Mouse (Mus musculus): ENCODE results near the gene Nebl.
"Not testable (repeated sequence)": the region's sequence is repeated elsewhere in the genome, so short reads cannot be mapped to it uniquely, and the experiment has no call there.

Nebl gene

DNA sequence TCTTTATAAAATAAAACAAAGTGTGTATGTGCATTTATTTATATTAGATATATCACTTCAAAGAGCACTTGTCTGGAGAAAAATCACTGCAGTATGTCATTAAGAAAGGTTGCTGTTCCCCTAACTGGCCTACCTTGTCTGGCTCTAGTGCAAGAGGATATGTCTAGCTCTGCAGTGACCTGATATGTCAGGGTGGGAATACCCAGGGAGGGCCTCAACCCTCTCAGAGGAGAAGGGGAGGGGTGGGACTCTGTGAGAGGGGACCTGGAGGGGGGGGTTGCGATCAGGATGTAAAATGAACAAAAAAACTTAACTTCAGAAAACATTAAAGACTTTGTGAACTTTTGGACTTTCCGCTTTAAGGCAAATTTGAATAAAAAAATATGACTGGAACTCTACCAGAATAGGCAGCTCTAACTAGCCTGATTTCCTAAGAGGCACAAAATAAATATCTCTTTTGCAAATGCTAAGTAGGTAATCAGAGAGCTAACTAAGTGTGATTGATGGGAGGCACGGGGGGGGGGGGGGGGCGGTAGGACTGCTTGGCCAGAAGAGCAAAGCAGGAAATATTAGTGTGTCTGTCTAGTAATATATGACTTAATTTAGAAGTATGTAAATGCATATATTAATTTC is 325.2 kb downstream of the Nebl start:
- no peak for DNase-seq (ENCODE audit: extremely low read depth, low read depth)

DNA sequence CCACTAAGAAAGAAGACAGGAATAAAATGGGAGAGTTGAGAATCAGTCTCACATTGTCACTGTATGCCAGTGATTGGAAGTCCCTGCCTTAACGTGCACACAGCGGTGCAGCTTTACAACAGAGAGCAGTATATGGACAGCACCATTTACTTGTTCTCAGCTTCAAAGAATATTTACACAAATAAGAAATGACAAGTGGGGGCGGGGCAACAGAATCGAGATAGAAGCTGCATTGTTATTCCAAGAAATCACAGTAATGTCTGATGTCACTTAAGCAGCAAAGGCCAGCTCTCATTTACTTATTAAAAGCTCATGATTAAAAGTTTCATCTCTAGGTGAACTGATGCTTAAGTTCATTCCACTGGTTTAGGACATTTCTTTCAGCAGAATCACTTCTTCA is 328.8 kb downstream of the Nebl start:
- DNase-seq (ENCODE audit: extremely low read depth, low read depth) = no peak

DNA sequence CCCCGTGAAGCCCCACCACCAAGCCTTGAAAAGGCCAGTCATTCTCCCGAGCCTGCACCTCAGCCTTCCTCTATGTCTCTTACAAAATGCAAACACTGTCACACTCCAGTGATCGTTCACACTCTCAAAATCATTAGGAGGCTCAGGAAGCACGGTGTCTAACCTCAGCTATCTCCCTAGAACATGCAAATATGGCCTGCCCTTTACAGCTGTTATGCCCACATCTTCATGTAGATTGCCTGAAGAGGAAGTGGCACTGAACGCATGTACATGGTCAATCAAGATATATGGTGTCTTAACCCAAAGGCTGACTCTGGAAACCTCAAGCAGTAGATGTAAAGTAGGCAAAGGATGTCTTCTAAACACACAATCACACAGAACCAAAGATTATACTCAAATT is 335.0 kb downstream of the Nebl start:
- DNase-seq (ENCODE audit: extremely low read depth, low read depth) = no peak

DNA sequence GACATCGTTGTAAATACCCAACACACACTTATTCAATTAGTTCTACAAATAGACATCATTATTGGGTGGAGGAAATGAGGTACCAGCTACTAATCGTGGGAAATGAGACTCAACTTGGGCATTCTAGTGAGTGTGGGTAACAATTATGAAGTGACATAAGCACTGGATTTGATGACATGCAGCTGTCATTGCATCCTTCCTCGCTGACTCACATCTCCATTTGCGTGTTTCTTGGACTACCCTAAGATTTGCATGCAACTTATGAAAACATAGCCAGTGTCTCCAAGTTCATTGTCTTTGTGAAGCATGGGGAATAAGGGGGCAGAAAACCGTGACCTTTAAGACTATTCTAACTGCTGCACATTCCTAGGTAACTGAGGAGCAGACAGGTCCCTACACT is 339.9 kb downstream of the Nebl start:
- no peak for DNase-seq (ENCODE audit: extremely low read depth, low read depth)

DNA sequence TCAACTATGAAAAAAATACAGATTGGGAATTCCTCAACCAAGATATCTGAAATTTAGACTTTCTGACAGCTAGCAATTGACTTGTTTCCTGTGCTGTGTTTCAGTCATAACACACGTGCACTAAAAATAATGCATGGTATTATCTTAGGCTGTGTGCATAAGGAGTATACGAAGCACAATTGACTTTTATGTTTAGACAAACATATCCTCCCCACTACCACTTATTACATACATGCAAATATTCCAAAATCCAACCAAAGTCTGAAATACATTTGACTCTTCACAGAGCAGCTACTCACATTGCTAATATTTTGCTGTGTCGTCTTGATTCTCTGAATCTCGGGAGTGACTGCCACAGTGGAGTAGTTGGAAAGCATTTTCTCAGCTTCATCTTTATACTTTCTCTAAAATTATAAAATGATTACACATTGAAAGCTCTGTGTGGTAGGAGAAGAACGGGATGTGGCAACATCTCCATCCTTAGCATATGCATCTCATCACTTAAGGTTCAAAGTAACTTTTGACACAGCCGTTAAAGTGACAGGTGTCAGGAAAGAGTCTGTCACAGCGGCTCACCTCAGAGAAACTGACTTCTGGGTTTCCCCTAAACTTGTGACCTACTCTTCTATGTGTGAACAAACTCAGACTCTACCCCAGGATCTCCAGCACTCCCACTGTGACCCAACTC is 340.6 kb downstream of the Nebl start:
- no peak for DNase-seq (ENCODE audit: extremely low read depth, low read depth)

DNA sequence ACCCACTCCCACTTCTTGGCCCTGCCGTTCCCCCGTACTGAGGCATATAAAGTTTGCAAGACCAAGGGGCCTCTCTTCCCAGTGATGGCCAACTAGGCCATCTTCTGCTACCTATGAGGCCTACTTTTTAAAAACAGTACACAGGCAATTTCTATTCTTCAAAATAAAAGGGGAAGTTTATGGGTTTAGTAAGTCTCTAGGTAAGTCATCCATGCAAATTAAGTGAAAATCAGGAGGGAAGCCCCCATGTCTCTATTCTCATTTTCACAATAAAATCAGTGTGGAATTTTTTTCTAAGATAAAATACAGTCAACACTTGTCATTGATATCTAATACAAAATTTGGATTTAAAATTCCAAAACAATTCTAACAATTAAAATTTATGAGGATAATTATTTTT is 341.4 kb downstream of the Nebl start:
- DNase-seq (ENCODE audit: extremely low read depth, low read depth) = no peak

DNA sequence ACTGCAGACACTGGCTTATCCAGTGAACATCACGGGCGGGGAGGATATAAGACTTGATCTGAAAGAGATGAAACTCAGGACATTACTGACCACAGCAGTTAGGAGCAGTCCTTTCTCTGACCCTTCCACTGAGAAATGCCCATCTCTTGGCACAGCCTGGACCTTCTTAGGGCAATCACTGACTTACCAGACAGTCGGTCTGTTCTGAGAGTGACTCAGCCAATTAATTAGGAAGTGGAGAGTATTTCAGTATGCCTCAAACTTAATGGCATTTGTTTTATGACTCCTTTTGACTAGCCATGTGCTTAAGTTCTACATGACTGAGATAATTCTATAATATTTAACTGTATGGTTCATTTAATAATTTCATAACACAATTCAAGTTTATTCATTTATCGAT is 341.9 kb downstream of the Nebl start:
- no peak for DNase-seq (ENCODE audit: extremely low read depth, low read depth)

DNA sequence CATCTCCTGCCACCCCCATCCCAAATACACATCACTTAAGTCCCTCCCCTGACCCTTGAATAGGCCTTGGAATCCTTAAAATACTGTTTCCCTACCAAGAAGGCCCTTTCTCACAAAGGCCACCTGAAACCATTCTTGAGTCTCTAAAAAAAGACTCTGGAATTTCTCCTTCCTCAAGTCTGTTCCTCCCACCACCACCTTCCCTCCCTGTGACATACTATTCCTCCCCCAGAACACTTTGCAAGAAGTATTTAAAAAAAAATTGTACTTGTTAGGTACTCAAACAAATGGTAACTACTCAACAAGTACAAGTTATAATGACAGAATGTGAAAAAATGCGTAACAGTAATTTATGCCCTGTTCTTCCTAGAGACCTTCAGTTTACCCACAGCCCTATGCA is 349.0 kb downstream of the Nebl start:
- no peak for DNase-seq (ENCODE audit: extremely low read depth, low read depth)

DNA sequence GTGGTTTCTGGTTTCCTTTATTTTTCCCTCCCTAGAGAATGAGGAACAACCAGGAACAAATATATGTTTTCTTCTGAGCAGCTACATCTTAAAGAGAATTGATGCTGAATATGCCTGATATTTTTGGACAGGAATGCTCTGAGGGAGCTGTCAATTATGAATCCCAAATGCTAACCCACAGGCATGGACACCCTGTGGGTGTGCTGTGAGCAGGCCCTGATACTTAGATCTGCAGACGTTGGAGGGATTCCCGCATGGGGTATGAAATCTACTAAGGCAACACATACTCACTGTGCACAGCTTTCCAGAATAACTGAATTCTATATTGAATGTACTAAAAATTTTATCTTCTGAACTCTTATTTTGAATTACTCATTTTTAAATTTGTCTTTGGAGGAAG is 355.3 kb downstream of the Nebl start:
- no peak for DNase-seq (ENCODE audit: extremely low read depth, low read depth)

DNA sequence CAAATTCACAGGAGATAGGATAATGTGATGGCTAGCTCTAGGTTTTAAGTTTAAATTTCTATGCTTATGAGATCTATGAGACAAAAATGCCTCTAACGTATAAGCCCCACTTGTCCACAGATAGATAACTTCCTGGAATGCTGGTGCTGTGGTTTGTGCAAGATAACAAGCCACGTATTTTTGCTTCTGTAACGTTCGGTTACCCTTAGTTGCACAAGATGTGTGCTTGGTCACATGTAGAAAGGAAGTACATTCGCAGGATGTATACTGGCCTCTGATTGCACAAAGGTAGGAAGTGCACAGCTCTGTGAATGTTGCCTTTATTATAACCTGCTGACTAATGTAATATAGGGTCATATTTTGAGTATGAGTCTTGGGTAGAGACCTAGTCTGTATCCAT is 365.6 kb downstream of the Nebl start:
- peak; percentile 17 for DNase-seq (ENCODE audit: extremely low read depth, low read depth)

DNA sequence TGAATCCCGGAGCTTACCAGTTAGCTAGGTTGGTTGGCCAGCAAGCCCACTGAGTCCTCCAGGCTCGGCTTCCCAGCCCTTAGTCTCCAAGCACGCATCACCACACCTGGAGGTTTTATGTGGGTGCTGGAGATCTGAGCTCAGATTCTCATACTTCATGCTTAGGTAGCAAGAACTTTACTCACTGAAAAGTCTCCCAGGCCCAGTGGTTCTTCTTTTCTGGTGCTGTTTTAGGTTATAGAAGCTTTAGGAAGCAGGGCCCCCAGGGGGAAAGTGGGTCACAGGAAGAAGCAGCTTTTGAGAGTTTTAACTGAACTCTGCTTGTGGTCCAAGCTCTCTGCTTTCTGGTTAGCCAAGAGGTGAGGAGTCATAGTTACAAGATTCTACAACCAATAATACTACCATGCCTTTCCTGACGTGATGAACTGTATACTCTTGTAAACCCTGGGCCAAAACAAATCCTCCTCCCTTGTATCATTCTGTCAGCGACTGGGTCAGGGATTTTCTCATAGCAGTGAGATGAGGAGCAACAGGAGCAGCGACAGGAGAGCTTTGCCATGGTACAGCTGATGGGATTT is 366.2 kb downstream of the Nebl start:
- DNase-seq (ENCODE audit: extremely low read depth, low read depth) = no peak

DNA sequence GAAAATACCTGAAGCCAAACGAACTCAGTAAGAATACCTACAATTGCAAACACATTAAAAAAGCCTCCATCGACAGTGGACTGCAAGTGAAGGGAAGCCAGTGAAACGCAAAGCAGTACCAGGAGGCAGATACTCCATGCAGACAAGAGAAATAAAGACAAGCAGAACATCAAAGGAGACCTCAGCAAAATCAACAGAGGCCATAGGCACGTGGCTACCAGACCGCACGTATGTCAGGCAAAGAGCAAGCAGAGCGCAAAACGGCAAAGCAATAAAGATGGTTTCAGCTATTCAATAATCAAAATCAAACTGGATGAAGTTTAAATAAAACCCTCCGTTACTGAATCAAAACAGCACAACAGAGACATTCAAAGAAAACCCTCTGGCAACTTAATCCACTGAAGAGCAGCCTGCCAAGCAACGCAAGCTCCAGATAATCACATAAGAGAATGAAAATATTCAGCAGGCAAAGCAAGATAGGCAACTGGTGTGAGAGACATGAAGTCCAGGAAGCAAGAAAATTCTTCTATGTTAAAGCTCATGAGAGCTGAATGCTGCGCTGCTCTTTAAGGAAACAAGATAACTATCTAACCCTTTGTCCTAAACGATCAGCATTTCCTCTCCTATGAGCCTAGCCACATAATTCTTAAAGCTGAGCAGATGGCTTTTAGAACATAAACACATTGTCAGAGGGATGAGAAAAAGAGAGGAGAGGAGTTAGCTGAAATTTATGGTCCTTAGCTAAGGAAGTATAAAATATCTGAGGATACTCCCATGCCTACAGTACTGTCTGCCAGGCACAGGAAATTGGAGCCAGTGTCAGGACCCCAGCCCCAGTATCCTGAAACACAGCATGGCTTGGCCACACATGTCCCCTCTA is 367.7 kb downstream of the Nebl start:
- no peak for DNase-seq (ENCODE audit: extremely low read depth, low read depth)

DNA sequence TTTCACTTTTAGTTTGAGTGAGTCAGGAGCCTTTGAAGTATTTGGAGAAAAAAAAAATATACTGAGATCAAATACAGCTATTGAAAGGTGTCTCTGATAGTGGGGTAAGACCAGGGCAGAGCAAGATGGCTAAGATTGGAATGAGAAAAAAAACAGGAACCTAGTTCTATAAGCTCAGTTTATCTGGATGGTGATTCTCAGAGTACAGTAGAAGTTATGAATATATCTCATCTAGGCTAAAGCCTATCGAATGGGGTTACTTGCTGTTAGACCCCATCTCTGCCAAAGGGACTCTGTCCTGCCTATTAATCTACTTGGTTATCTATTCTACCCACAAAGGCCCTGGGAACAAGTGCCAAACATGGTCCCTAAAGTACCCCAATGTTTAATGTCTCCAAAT is 369.1 kb downstream of the Nebl start:
- no peak for DNase-seq (ENCODE audit: extremely low read depth, low read depth)

DNA sequence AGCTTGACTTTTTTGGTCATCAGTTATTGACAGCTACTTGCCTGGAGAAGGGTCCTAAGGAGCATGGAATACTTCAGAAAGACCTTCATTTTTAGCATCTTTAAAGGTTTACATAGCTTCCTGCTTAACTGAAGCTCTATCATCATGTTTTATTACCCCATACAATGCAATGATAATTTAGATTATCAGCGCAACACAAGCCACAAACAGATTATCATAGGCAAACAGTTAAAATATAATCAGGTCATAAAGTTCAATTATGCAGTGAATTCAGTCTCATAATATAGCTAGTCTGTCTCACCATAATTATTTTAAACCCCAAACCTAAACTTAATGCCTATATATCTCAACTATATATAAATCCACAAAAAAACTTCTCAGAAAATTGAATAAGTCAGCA is 386.6 kb downstream of the Nebl start:
- no peak for DNase-seq (ENCODE audit: extremely low read depth, low read depth)

DNA sequence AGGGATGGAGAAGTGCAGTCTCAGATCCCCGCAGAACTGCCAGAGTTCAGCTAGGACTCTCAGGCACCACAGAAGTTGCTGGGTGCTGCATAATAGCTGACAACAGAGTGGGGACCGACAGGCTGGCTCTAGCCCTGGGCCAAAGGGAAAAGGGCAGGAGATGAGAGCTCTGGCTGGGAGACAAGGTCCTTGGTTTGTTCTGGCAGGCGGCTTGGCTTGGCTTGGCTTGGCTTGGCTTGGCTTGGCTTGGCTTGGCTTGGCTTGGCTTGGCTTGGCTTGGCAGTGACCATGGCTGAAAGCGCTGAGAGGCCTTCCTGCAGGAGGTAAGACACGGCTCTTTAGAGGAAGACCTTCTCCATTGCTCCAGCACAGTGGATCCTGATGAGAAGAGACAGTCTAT is 395.8 kb downstream of the Nebl start:
- DNase-seq (ENCODE audit: extremely low read depth, low read depth) = no peak

DNA sequence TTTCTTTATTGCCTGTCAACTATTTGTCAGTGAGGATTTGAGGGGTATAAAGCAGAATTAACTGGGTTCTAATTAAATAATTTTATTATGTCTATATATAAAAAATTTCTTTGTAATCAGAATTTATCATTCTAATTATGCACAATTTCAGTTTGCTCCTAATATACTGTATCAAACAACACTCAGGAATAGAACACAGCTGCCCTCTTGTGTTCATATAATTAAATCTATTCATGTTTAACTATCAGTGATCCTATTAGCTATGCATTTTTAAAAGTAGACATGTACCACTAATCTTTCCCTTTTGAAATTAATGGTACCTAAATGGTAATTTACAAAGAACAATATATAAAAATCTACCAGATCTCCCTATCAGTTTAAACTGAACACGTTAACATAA is 404.7 kb downstream of the Nebl start:
- no peak for DNase-seq (ENCODE audit: extremely low read depth, low read depth)

DNA sequence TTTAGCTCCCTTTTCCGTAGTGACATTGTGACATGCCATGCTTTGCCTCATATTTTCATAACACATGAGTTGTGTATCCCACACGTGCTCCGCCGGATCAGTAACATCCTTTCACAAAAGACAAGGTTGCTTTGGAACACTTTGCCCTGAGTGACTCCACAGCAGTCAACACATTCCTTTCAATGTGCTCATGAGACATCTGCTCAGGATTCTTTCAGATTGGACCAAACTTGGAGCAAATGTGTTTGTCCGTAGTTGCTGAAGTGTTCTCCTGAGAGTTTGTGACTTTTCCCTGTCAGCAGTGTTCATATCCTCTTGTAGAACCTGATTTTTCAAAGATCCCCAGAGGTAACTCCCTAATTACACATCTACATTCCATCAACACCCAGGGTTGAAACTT is 414.4 kb downstream of the Nebl start:
- no peak for DNase-seq (ENCODE audit: extremely low read depth, low read depth)

DNA sequence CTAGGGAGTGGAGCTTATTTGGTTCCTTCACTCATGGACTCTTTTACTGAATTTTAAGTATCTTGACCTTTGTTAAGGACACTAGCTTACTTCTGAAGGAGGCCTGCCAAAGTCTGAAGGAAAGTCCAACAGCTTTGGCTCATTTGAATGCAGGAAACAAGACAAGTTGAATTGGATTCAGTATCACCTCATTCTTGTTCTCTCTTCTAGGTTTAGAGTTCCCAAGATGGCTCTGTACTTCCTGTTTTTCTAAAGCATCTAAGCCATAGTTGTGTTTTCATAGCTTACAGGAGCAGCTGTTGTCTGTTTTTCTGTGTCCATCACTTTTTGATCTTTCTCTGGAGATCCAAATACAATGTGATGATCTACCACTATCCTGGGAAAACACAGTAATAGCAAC is 429.9 kb downstream of the Nebl start:
- DNase-seq (ENCODE audit: extremely low read depth, low read depth) = no peak

DNA sequence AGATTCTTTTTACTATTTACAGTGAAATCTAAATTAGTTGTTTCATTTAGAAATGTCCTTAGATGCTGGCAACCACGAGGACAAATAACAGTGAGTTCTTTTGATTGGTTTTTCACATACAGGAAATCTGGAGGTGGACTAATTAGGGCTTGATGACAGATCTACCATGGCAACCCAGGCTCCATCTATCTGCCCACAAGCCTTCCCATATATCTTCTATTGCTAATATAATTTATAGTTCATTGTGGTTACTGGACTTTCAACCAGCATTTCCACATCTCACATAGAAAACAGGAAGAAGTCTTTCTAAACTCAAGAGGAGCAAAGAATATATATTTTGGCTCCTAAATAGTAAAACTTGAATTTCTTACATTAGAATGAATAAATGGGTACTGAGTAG is 433.8 kb downstream of the Nebl start:
- no peak for DNase-seq (ENCODE audit: extremely low read depth, low read depth)

DNA sequence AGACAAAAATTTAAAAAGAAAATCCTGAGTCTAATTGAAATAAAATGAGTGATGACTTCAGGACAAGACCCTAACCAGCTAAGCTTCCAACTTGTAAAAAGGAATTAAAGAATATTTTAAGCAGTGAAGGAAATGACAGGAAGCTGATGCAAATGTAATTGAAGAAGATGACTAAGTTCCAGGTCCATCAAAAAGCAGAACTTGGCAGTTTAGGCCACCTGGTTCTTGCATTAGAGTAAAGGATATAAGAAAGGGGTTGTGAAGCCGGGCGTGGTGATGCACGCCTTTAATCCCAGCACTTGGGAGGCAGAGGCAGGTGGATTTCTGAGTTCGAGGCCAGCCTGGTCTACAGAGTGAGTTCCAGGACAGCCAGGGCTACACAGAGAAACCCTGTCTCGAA is 436.0 kb downstream of the Nebl start:
- not testable (repeated sequence) for DNase-seq (ENCODE audit: extremely low read depth, low read depth)

Data from MEL-GATA-1-ER (cell line).